In genomic region chr12:111430868-111431817, GRCm38 (mm10) we compare ENCODE assay signal across 12 mouse cellular contexts. TPM values are rescaled to one million over a fixed set of nuclear protein-coding genes. Genes with fewer than 3 reads are reported as not detected.
A peak's percentile ranks its signal among the peaks of the same experiment; 100 is the strongest.
DNase-seq lines count a peak whose midpoint lies in the region; ATAC-seq lines count a peak whose summit lies in the region.
"Had no signal": no experiment of that assay in that cellular context is flagged by ENCODE, and none has a peak within 500 bp of the region (broad histone marks: within the 10 kb centered on the region; RNA-seq: fewer than 3 reads in every experiment).

No protein-coding gene starts in this region.

- no peaks in the 10 kb centered on the region for H3K36me3 ChIP-seq in forebrain, embryonic 10.5 days (replicated peaks)
- H3K36me3 ChIP-seq in forebrain, embryonic 12.5 days (replicated peaks): no peaks in the 10 kb centered on the region
- H3K36me3 ChIP-seq in megakaryocyte, embryonic 14.5 days (replicated peaks; ENCODE audit: low read length): peaks cover 62% of the 10 kb centered on the region
- H3K36me3 ChIP-seq in kidney, embryonic 14.5 days (ENCODE audit: control insufficient read depth, insufficient read depth, low read length): no peaks in the 10 kb centered on the region
- no peaks in the 10 kb centered on the region for H3K36me3 ChIP-seq in stomach, embryonic 16.5 days (ENCODE audit: control insufficient read depth, insufficient read depth, low read length)

- no peak overlapping the region for H3K4me2 ChIP-seq in forebrain, embryonic 12.5 days
- H3K4me2 ChIP-seq in kidney, embryonic 14.5 days (replicated peaks; ENCODE audit: low read depth, low read length): no peak overlapping the region
- H3K4me2 ChIP-seq in stomach, embryonic 16.5 days (ENCODE audit: low read depth, low read length): no peak overlapping the region

- H3K27ac ChIP-seq in forebrain, embryonic 10.5 days: peak overlapping the region; percentile 78; the same call in 1 of the 2 replicates
- no peak overlapping the region for H3K27ac ChIP-seq in forebrain, embryonic 12.5 days
- peak overlapping the region; percentile 43; the same call in 1 of the 2 replicates for H3K27ac ChIP-seq in kidney, embryonic 14.5 days (ENCODE audit: low read depth, low read length)
- H3K27ac ChIP-seq in stomach, embryonic 16.5 days (ENCODE audit: low read length): peak overlapping the region; percentile 86; the same call in 1 of the 2 replicates

- peaks cover 68% of the 10 kb centered on the region for H3K4me1 ChIP-seq in forebrain, embryonic 10.5 days
- H3K4me1 ChIP-seq in forebrain, embryonic 12.5 days: peaks cover 31% of the 10 kb centered on the region
- peaks cover 98% of the 10 kb centered on the region for H3K4me1 ChIP-seq in megakaryocyte, embryonic 14.5 days
- H3K4me1 ChIP-seq in kidney, embryonic 14.5 days (ENCODE audit: control insufficient read depth, insufficient read depth, low read length): peaks cover 62% of the 10 kb centered on the region
- H3K4me1 ChIP-seq in stomach, embryonic 16.5 days (ENCODE audit: control insufficient read depth, insufficient read depth, low read length): peaks cover 39% of the 10 kb centered on the region

- peaks cover 100% of the 10 kb centered on the region for H3K27me3 ChIP-seq in forebrain, embryonic 10.5 days (ENCODE audit: poor library complexity, severe bottlenecking)
- peaks cover 95% of the 10 kb centered on the region for H3K27me3 ChIP-seq in forebrain, embryonic 12.5 days
- peaks cover 41% of the 10 kb centered on the region for H3K27me3 ChIP-seq in megakaryocyte, embryonic 14.5 days (replicated peaks)
- peaks cover 24% of the 10 kb centered on the region for H3K27me3 ChIP-seq in kidney, embryonic 14.5 days (ENCODE audit: control insufficient read depth, insufficient read depth, low read length)
- H3K27me3 ChIP-seq in stomach, embryonic 16.5 days (ENCODE audit: control insufficient read depth, insufficient read depth, low read length): peaks cover 22% of the 10 kb centered on the region

- 25% methylated on average over 14 of the region's 14 CpGs for WGBS in forebrain, embryonic 10.5 days
- WGBS in forebrain, embryonic 12.5 days: 26% methylated on average over 14 of the region's 14 CpGs
- WGBS in kidney, embryonic 14.5 days: 23% methylated on average over 14 of the region's 14 CpGs
- 46% methylated on average over 14 of the region's 14 CpGs for WGBS in stomach, embryonic 16.5 days

- ATAC-seq in forebrain, embryonic 12.5 days (ENCODE audit: low FRiP score): no peak
- no peak for ATAC-seq in megakaryocyte, adult 5-6 weeks (ENCODE audit: poor library complexity, severe bottlenecking)
- no peak for ATAC-seq in kidney, embryonic 14.5 days (ENCODE audit: low FRiP score, low TSS enrichment)
- ATAC-seq in stomach, embryonic 16.5 days (ENCODE audit: insufficient read depth, low FRiP score): no peak

- no peaks in the 10 kb centered on the region for H3K9me3 ChIP-seq in forebrain, embryonic 10.5 days
- no peaks in the 10 kb centered on the region for H3K9me3 ChIP-seq in forebrain, embryonic 12.5 days
- peaks cover 2% of the 10 kb centered on the region; the same call in 1 of the 2 replicates for H3K9me3 ChIP-seq in megakaryocyte, embryonic 14.5 days
- no peaks in the 10 kb centered on the region for H3K9me3 ChIP-seq in kidney, embryonic 14.5 days (ENCODE audit: control insufficient read depth, low read length)
- H3K9me3 ChIP-seq in stomach, embryonic 16.5 days (replicated peaks; ENCODE audit: control insufficient read depth, low read length): no peaks in the 10 kb centered on the region

- DNase-seq in forebrain, embryonic 10.5 days (ENCODE audit: extremely low spot score, low spot score): no peak
- no peak for DNase-seq in thymus, postnatal 10 days (ENCODE audit: low spot score in 2 of 2)
- DNase-seq in cerebellum, postnatal 25 days: no peak
- DNase-seq: B cell, adult 2 months; cerebellum, adult 9-10 months; spleen, adult 18-20 months had no signal

- no peak overlapping the region for H3K9ac ChIP-seq in forebrain, embryonic 12.5 days
- no peak overlapping the region for H3K9ac ChIP-seq in kidney, embryonic 14.5 days (ENCODE audit: low read depth, low read length)
- no peak overlapping the region for H3K9ac ChIP-seq in stomach, embryonic 16.5 days (ENCODE audit: low read length)

- no peak overlapping the region for H3K4me3 ChIP-seq in forebrain, embryonic 10.5 days
- no peak overlapping the region for H3K4me3 ChIP-seq in forebrain, embryonic 12.5 days (replicated peaks)
- peak overlapping the region; percentile 90 for H3K4me3 ChIP-seq in megakaryocyte, embryonic 14.5 days (replicated peaks)
- no peak overlapping the region for H3K4me3 ChIP-seq in kidney, embryonic 14.5 days (ENCODE audit: low read length)
- H3K4me3 ChIP-seq in stomach, embryonic 16.5 days (replicated peaks; ENCODE audit: low read length): no peak overlapping the region

RNA-seq across cellular contexts. Expression of gene Tnfaip2, which starts 11.1 kb away (rescaled TPM):
- polyA plus RNA-seq in forebrain, embryonic 10.5 days (2016; fragmentation: Nextera tagmentation; extraction: Ambion mirVana): 2.1 and 4.4 TPM in 2 replicates
- 1.5 and 2.2 TPM in 2 replicates for polyA plus RNA-seq in forebrain, embryonic 12.5 days (2016; fragmentation: Nextera tagmentation; extraction: Ambion mirVana)
- polyA plus RNA-seq in megakaryocyte, embryonic 14.5 days (2012; ENCODE audit: insufficient read depth, low replicate concordance): 1.1 and 11.3 TPM in 2 replicates
- total RNA-seq in megakaryocyte, adult 5-6 weeks (2015): 42.7 and 43.7 TPM in 2 replicates
- 81.0 and 109 TPM in 2 replicates for total RNA-seq in megakaryocyte, adult 5-6 weeks (2017)
- 16.5 and 18.8 TPM in 2 replicates for polyA plus RNA-seq in kidney, embryonic 14.5 days (2014; fragmentation: Nextera tagmentation; extraction: Ambion mirVana)
- polyA plus RNA-seq in stomach, embryonic 16.5 days (2015; fragmentation: Nextera tagmentation; extraction: Ambion mirVana): 11.2 and 12.8 TPM in 2 replicates

RNA-seq across cellular contexts. Expression of gene Exoc3l4, which starts 14.3 kb away (rescaled TPM):
- polyA plus RNA-seq in forebrain, embryonic 10.5 days (2016; fragmentation: Nextera tagmentation; extraction: Ambion mirVana): 5.2 and 5.6 TPM in 2 replicates
- 1.4 and 3.3 TPM in 2 replicates for polyA plus RNA-seq in forebrain, embryonic 12.5 days (2016; fragmentation: Nextera tagmentation; extraction: Ambion mirVana)
- polyA plus RNA-seq in megakaryocyte, embryonic 14.5 days (2012; ENCODE audit: insufficient read depth, low replicate concordance): 38.6 and 61.4 TPM in 2 replicates
- 0.39 and 1.1 TPM in 2 replicates for total RNA-seq in megakaryocyte, adult 5-6 weeks (2015)
- total RNA-seq in megakaryocyte, adult 5-6 weeks (2017): 0.29 TPM in 1 of 2 replicates, not detected in the other
- polyA plus RNA-seq in kidney, embryonic 14.5 days (2014; fragmentation: Nextera tagmentation; extraction: Ambion mirVana): 10.8 and 10.9 TPM in 2 replicates
- polyA plus RNA-seq in stomach, embryonic 16.5 days (2015; fragmentation: Nextera tagmentation; extraction: Ambion mirVana): 9.0 and 9.6 TPM in 2 replicates

RNA-seq across cellular contexts. Expression of gene Lbhd2, which starts 24.5 kb away (rescaled TPM):
- 0.25 TPM in 1 of 2 replicates, not detected in the other for polyA plus RNA-seq in forebrain, embryonic 10.5 days (2016; fragmentation: Nextera tagmentation; extraction: Ambion mirVana)
- polyA plus RNA-seq in forebrain, embryonic 12.5 days (2016; fragmentation: Nextera tagmentation; extraction: Ambion mirVana): 0.51 and 0.63 TPM in 2 replicates
- polyA plus RNA-seq in megakaryocyte, embryonic 14.5 days (2012; ENCODE audit: insufficient read depth, low replicate concordance): not detected in 2 replicates
- total RNA-seq in megakaryocyte, adult 5-6 weeks (2015): not detected in 2 replicates
- not detected in 2 replicates for total RNA-seq in megakaryocyte, adult 5-6 weeks (2017)
- 5.8 and 9.9 TPM in 2 replicates for polyA plus RNA-seq in kidney, embryonic 14.5 days (2014; fragmentation: Nextera tagmentation; extraction: Ambion mirVana)
- 1.4 and 1.6 TPM in 2 replicates for polyA plus RNA-seq in stomach, embryonic 16.5 days (2015; fragmentation: Nextera tagmentation; extraction: Ambion mirVana)
- polyA plus RNA-seq: neural tube, embryonic 11.5 days had no signal

RNA-seq across cellular contexts. Expression of gene Cdc42bpb, which starts 53.6 kb away (rescaled TPM):
- 30.1 and 30.3 TPM in 2 replicates for polyA plus RNA-seq in forebrain, embryonic 10.5 days (2016; fragmentation: Nextera tagmentation; extraction: Ambion mirVana)
- polyA plus RNA-seq in forebrain, embryonic 12.5 days (2016; fragmentation: Nextera tagmentation; extraction: Ambion mirVana): 38.9 and 41.6 TPM in 2 replicates
- polyA plus RNA-seq in megakaryocyte, embryonic 14.5 days (2012; ENCODE audit: insufficient read depth, low replicate concordance): 113 and 131 TPM in 2 replicates
- 22.0 and 24.6 TPM in 2 replicates for total RNA-seq in megakaryocyte, adult 5-6 weeks (2015)
- 12.4 and 14.2 TPM in 2 replicates for total RNA-seq in megakaryocyte, adult 5-6 weeks (2017)
- polyA plus RNA-seq in kidney, embryonic 14.5 days (2014; fragmentation: Nextera tagmentation; extraction: Ambion mirVana): 43.4 and 44.3 TPM in 2 replicates
- 29.3 and 32.9 TPM in 2 replicates for polyA plus RNA-seq in stomach, embryonic 16.5 days (2015; fragmentation: Nextera tagmentation; extraction: Ambion mirVana)

RNA-seq across cellular contexts. Expression of gene Gm266, which starts 54.5 kb away (rescaled TPM):
- 7.1 and 9.8 TPM in 2 replicates for polyA plus RNA-seq in forebrain, embryonic 10.5 days (2016; fragmentation: Nextera tagmentation; extraction: Ambion mirVana)
- 2.5 and 3.5 TPM in 2 replicates for polyA plus RNA-seq in forebrain, embryonic 12.5 days (2016; fragmentation: Nextera tagmentation; extraction: Ambion mirVana)
- polyA plus RNA-seq in megakaryocyte, embryonic 14.5 days (2012; ENCODE audit: insufficient read depth, low replicate concordance): 0.22 TPM in 1 of 2 replicates, not detected in the other
- not detected in 2 replicates for total RNA-seq in megakaryocyte, adult 5-6 weeks (2015)
- not detected in 2 replicates for total RNA-seq in megakaryocyte, adult 5-6 weeks (2017)
- 123 and 137 TPM in 2 replicates for polyA plus RNA-seq in kidney, embryonic 14.5 days (2014; fragmentation: Nextera tagmentation; extraction: Ambion mirVana)
- polyA plus RNA-seq in stomach, embryonic 16.5 days (2015; fragmentation: Nextera tagmentation; extraction: Ambion mirVana): 12.9 and 15.2 TPM in 2 replicates
